ENCODE assay signal across 21 mouse cellular contexts in the genomic region with DNA sequence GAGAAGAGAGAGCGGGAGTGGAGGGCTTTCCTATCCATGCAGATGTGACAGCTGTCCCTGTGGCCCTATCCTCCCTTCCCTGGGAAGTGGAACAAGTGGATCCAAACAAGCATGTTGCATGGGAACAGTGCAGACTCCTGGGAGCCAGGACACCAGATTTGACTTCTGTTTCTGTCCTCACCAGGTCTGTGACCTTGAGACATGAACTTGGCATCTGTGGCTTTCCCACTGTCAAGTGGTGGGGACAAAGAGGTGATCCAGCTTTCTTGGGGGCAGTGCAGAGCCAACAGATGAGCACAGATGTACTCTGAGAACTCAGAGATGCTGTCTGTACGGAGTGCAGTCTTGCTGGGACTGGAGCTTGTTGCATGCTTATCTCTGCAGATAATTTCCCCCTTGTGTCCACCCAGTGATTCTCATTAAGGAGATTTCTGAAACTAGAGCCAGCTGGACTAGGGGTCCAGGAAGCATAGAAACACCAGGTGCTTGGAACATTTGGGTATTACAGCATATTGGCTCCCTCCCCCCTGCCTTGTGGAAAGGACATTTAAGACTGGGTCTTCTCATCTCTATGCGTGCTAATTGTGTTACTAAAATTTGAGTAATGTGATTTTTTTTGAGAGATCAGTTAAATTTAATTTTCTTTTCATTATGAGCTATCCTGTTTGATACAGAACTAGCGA. TPM values are rescaled to one million over a fixed set of nuclear protein-coding genes. Genes with fewer than 3 reads are reported as not detected.
DNase-seq lines count a peak whose midpoint lies in the region; ATAC-seq and TF ChIP-seq lines count a peak whose summit lies in the region.
"Had no signal": no experiment of that assay in that cellular context is flagged by ENCODE, and none has a peak within 500 bp of the region (broad histone marks: within the 10 kb centered on the region; RNA-seq: fewer than 3 reads in every experiment).

No protein-coding gene starts in this region.

- H3K36me3 ChIP-seq in hindbrain, embryonic 13.5 days = peaks cover 9% of the 10 kb centered on the region; the same call in 1 of the 2 replicates
- H3K36me3 ChIP-seq in hindbrain, embryonic 10.5 days = no peaks in the 10 kb centered on the region
- H3K36me3 ChIP-seq: forebrain, embryonic 10.5 days; heart, embryonic 12.5 days; limb, embryonic 12.5 days; lung, embryonic 15.5 days had no signal

- intact Hi-C loops in gastrocnemius, adult 2 months (cut with DNase I) = no loop called here
- intact Hi-C loops in gastrocnemius, postnatal 14 days (cut with DNase I; ENCODE audit: low total_unique reads) = no loop called here

- peak overlapping the region; percentile 50; the same call in 1 of the 2 replicates for H3K27ac ChIP-seq in gastrocnemius, adult 2 months
- 0 out of 2 replicates have a peak overlapping the region, but pooled peaks have one; percentile 23 for H3K27ac ChIP-seq in hindbrain, embryonic 13.5 days
- H3K27ac ChIP-seq in hindbrain, embryonic 10.5 days = no peak overlapping the region
- H3K27ac ChIP-seq: forebrain, embryonic 10.5 days; limb, embryonic 12.5 days; liver, embryonic 13.5 days; lung, embryonic 15.5 days had no signal

- no peak for DNase-seq in cerebellum, adult 11 months
- DNase-seq in gastrocnemius, adult 2 months = no peak
- DNase-seq in gastrocnemius, postnatal 14 days = no peak
- DNase-seq in hindbrain, embryonic 10.5 days (ENCODE audit: low spot score) = no peak
- peak; percentile 40 for DNase-seq in retina, postnatal 1 day
- DNase-seq in retina, embryonic 14.5 days (ENCODE audit: low spot score) = no peak
- DNase-seq: adrenal gland, adult 8-10 months; kidney, postnatal 36 days; liver, embryonic 13.5 days; lung, postnatal 4 days; right cerebral cortex, adult 18-20 months; thymus, postnatal 36 days had no signal

- H3K4me3 ChIP-seq in gastrocnemius, adult 2 months = no peak overlapping the region
- no peak overlapping the region for H3K4me3 ChIP-seq in hindbrain, embryonic 13.5 days
- no peak overlapping the region for H3K4me3 ChIP-seq in hindbrain, embryonic 10.5 days
- H3K4me3 ChIP-seq: forebrain, embryonic 10.5 days; heart, embryonic 12.5 days; limb, embryonic 12.5 days; liver, embryonic 13.5 days; lung, embryonic 15.5 days had no signal

- H3K27me3 ChIP-seq in hindbrain, embryonic 13.5 days = no peaks in the 10 kb centered on the region
- H3K27me3 ChIP-seq in hindbrain, embryonic 10.5 days (ENCODE audit: insufficient read depth, poor library complexity, severe bottlenecking) = no peaks in the 10 kb centered on the region
- H3K27me3 ChIP-seq: heart, embryonic 12.5 days; limb, embryonic 12.5 days; liver, embryonic 13.5 days; lung, embryonic 15.5 days; Patski had no signal

- H3K4me1 ChIP-seq in hindbrain, embryonic 13.5 days (replicated peaks) = peaks cover 33% of the 10 kb centered on the region
- H3K4me1 ChIP-seq in hindbrain, embryonic 10.5 days (replicated peaks) = peaks cover 18% of the 10 kb centered on the region

- no peak overlapping the region for H3K4me2 ChIP-seq in hindbrain, embryonic 13.5 days
- H3K4me2 ChIP-seq: heart, embryonic 12.5 days; limb, embryonic 12.5 days; liver, embryonic 13.5 days; lung, embryonic 15.5 days had no signal

- no peak overlapping the region for H3K9ac ChIP-seq in hindbrain, embryonic 13.5 days
- H3K9ac ChIP-seq: heart, embryonic 12.5 days; limb, embryonic 12.5 days; liver, embryonic 13.5 days; lung, embryonic 15.5 days had no signal

- TF ChIP-seq CTCF in gastrocnemius, adult 2 months (IDR thresholded peaks at IDR 0.05) = no peak

- ATAC-seq in cerebellum, adult (ENCODE audit: insufficient number of reproducible peaks, low FRiP score, low TSS enrichment) = 0 out of 2 replicates have a peak, but pooled peaks have one; percentile 9
- ATAC-seq in hindbrain, embryonic 13.5 days (ENCODE audit: low FRiP score) = no peak
- ATAC-seq: intestine, embryonic 16.5 days; midbrain, embryonic 16.5 days; Patski had no signal

- H3K9me3 ChIP-seq in hindbrain, embryonic 13.5 days = no peaks in the 10 kb centered on the region
- H3K9me3 ChIP-seq in hindbrain, embryonic 10.5 days = no peaks in the 10 kb centered on the region
- H3K9me3 ChIP-seq: forebrain, embryonic 10.5 days; heart, embryonic 12.5 days; limb, embryonic 12.5 days; liver, embryonic 13.5 days; lung, embryonic 15.5 days had no signal

- whole genome bisulfite sequencing in hindbrain, embryonic 13.5 days = 80% methylated on average over 4 of the region's 4 CpGs
- 87% methylated on average over 4 of the region's 4 CpGs for WGBS in hindbrain, embryonic 10.5 days

RNA-seq across cellular contexts. Expression of a gene that starts 14.0 kb away (rescaled TPM):
- total RNA-seq in gastrocnemius, adult 2 months (2021) = 100 to 1,000 TPM; 134 to 142 TPM
- 10 to 100 TPM; 41.5 to 55.1 TPM for total RNA-seq in gastrocnemius, postnatal 14 days (2021)
- 13.2 and 13.3 TPM in 2 replicates for polyA plus RNA-seq in hindbrain, embryonic 13.5 days (2015; fragmentation: Nextera tagmentation; extraction: Ambion mirVana)
- polyA plus RNA-seq in hindbrain, embryonic 10.5 days (2016; fragmentation: Nextera tagmentation; extraction: Ambion mirVana) = 8.4 and 11.0 TPM in 2 replicates
